In genomic region chr16:42515929-42516328, GRCm38 (mm10) we compare ENCODE assay signal across 36 mouse cellular contexts.
"Had no signal": no experiment of that assay in that cellular context is flagged by ENCODE, and none has a peak within 500 bp of the region (broad histone marks: within the 10 kb centered on the region; RNA-seq: fewer than 3 reads in every experiment).

No protein-coding gene starts in this region.

- H3K9me3 ChIP-seq: heart, embryonic 10.5 days; heart, embryonic 12.5 days; heart, embryonic 13.5 days; heart, embryonic 15.5 days; hindbrain, embryonic 10.5 days; hindbrain, embryonic 12.5 days; hindbrain, embryonic 13.5 days; hindbrain, embryonic 15.5 days; intestine, embryonic 15.5 days; kidney, embryonic 15.5 days had no signal

- H3K4me3 ChIP-seq: heart, adult 2 months; heart, embryonic 10.5 days; heart, embryonic 12.5 days; heart, embryonic 13.5 days; heart, embryonic 15.5 days; hindbrain, embryonic 10.5 days; hindbrain, embryonic 12.5 days; hindbrain, embryonic 13.5 days; hindbrain, embryonic 15.5 days; intestine, embryonic 15.5 days; kidney, embryonic 15.5 days; layer of hippocampus, adult 2 months had no signal

- H3K27ac ChIP-seq: heart, adult 2 months; heart, embryonic 10.5 days; heart, embryonic 13.5 days; heart, embryonic 15.5 days; hindbrain, embryonic 10.5 days; hindbrain, embryonic 12.5 days; hindbrain, embryonic 13.5 days; hindbrain, embryonic 14.5 days; hindbrain, embryonic 15.5 days; hindbrain, postnatal 0 days; intestine, embryonic 15.5 days; kidney, embryonic 15.5 days; kidney, postnatal 0 days; layer of hippocampus, adult 2 months had no signal

- ATAC-seq: hindbrain, embryonic 16.5 days; hindbrain, postnatal 0 days; inflammation-experienced regulatory T-cells, adult 6 months; intestine, embryonic 15.5 days; intestine, embryonic 16.5 days; intestine, postnatal 0 days had no signal

- H3K4me1 ChIP-seq: heart, embryonic 10.5 days; heart, embryonic 15.5 days; hindbrain, embryonic 12.5 days; hindbrain, embryonic 13.5 days; hindbrain, embryonic 15.5 days; intestine, embryonic 15.5 days; kidney, embryonic 15.5 days had no signal

- H3K36me3 ChIP-seq: heart, embryonic 10.5 days; heart, embryonic 12.5 days; heart, embryonic 13.5 days; heart, embryonic 15.5 days; hindbrain, embryonic 10.5 days; hindbrain, embryonic 12.5 days; hindbrain, embryonic 13.5 days; hindbrain, embryonic 15.5 days; intestine, embryonic 15.5 days; kidney, embryonic 15.5 days had no signal

- DNase-seq: heart, adult 18-20 months; heart, adult 2 months; heart, postnatal 10 days; heart, postnatal 14 days; heart, postnatal 36 days; heart, postnatal 4 days; kidney, adult 11 months; kidney, adult 18-20 months; kidney, adult 2 months; kidney, adult 8-10 months; kidney, adult 9 months; kidney, postnatal 10 days; kidney, postnatal 14 days; kidney, postnatal 25 days; kidney, postnatal 36 days; kidney, postnatal 4 days; layer of hippocampus, adult 9-11 months had no signal

- H3K4me2 ChIP-seq: heart, embryonic 11.5 days; heart, embryonic 12.5 days; heart, embryonic 13.5 days; heart, embryonic 15.5 days; hindbrain, embryonic 12.5 days; hindbrain, embryonic 13.5 days; hindbrain, embryonic 14.5 days; hindbrain, embryonic 15.5 days; intestine, embryonic 15.5 days; kidney, embryonic 15.5 days had no signal

- H3K27me3 ChIP-seq: heart, embryonic 12.5 days; heart, embryonic 13.5 days; heart, embryonic 15.5 days; hindbrain, embryonic 12.5 days; hindbrain, embryonic 13.5 days; hindbrain, embryonic 15.5 days; intestine, embryonic 15.5 days; kidney, embryonic 15.5 days had no signal

- H3K9ac ChIP-seq: heart, embryonic 12.5 days; heart, embryonic 13.5 days; heart, embryonic 15.5 days; hindbrain, embryonic 12.5 days; hindbrain, embryonic 13.5 days; hindbrain, embryonic 14.5 days; hindbrain, embryonic 15.5 days; intestine, embryonic 15.5 days; kidney, embryonic 15.5 days had no signal
